Mouse (Mus musculus) C2C12 (cell line): ENCODE data around the gene Tmem262.

ENCODE experiments used
- CEBPB ChIP-seq: IDR thresholded peaks from one replicate; pipeline ENCODE4 v1.6.1; 2011; ENCODE audit warnings: low read depth, mild to moderate bottlenecking, control low read depth, moderate library complexity
- CTCF ChIP-seq: IDR thresholded peaks from one replicate; pipeline ENCODE4 v1.5.1; 2011; ENCODE audit not compliant: control insufficient read depth, insufficient read depth, insufficient read length
- FOSL1 ChIP-seq: IDR thresholded peaks from one replicate; pipeline ENCODE4 v1.8.0; 2011; ENCODE audit warnings: mild to moderate bottlenecking, low read length; ENCODE audit not compliant: poor library complexity, insufficient read depth, severe bottlenecking
- MAX ChIP-seq: IDR thresholded peaks from one replicate; pipeline ENCODE4 v1.6.1; 2011; ENCODE audit warnings: mild to moderate bottlenecking, control low read depth
- MYOD1 ChIP-seq: IDR thresholded peaks from one replicate; pipeline ENCODE4 v1.6.1; 2011; ENCODE audit warnings: low read depth; ENCODE audit not compliant: control insufficient read depth, insufficient read length
- MYOG ChIP-seq: IDR thresholded peaks from one replicate; pipeline ENCODE4 v1.6.1; 2011; ENCODE audit not compliant: control insufficient read depth, insufficient read length; ENCODE audit errors: extremely low read depth
- USF1 ChIP-seq: IDR thresholded peaks from one replicate; pipeline ENCODE4 v1.6.1; 2011; ENCODE audit warnings: low read depth, mild to moderate bottlenecking, control low read depth, moderate library complexity

- TF ChIP-seq CTCF (no peak), USF1 (no peak), FOSL1 (no peak), MAX (no peak), MYOD1 (no peak), CEBPB (no peak), MYOG (no peak)
Measured at GRCm38 (mm10) chr19:6121761-6122160, 41.9 kb downstream of the Tmem262 start.
